Mouse (Mus musculus) activated CD4-positive, CD25-positive, alpha-beta regulatory T cell, adult 9 weeks (primary cell): Measurements from ENCODE around the gene Qrich2. TPM values are rescaled to one million over a fixed set of nuclear protein-coding genes. Genes with fewer than 3 reads are reported as not detected.

ENCODE experiments used
- polyA plus RNA-seq: library from polyadenylated mRNA; unstranded; fragments of 100-300 nt; shearing (Covaris generic); gene quantifications from one replicate; pipeline ENCODE4 v1.2.1, GENCODE M21; 2017

Qrich2 gene
- polyA plus RNA-seq, result not detected

GRCm38 (mm10) chr11:116466141-116466540 is at the start of gene Qrich2:
Gene Qrich2 (minus strand): TSS chr11:116466241.

DNA sequence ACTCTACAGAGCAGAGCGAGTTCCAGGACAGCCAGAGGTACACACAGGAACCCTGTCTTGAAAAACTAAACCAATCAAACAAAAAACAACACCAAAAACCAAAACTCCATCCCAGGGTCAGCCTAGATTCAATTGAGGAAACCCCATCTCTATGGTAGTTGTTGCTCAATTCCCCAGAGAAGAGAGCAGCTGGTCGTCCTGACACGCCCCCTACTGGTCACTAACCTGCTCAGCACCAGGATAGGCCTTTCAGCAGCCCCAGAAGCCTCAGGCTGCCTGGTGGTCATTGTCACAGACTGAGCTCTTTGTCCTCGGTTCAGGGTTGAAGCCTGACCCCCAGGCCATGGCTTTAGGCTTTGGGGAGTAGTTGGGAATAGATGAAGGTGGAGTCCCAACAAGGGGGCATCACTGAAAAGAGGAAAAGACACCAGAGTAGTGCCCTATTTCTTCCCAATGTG is 27.8 kb upstream of the Qrich2 start, which contains the start of gene Prpsap1:
TSS of gene Prpsap1 (minus strand) at position 408 of the 458 bp plus-strand sequence.

DNA sequence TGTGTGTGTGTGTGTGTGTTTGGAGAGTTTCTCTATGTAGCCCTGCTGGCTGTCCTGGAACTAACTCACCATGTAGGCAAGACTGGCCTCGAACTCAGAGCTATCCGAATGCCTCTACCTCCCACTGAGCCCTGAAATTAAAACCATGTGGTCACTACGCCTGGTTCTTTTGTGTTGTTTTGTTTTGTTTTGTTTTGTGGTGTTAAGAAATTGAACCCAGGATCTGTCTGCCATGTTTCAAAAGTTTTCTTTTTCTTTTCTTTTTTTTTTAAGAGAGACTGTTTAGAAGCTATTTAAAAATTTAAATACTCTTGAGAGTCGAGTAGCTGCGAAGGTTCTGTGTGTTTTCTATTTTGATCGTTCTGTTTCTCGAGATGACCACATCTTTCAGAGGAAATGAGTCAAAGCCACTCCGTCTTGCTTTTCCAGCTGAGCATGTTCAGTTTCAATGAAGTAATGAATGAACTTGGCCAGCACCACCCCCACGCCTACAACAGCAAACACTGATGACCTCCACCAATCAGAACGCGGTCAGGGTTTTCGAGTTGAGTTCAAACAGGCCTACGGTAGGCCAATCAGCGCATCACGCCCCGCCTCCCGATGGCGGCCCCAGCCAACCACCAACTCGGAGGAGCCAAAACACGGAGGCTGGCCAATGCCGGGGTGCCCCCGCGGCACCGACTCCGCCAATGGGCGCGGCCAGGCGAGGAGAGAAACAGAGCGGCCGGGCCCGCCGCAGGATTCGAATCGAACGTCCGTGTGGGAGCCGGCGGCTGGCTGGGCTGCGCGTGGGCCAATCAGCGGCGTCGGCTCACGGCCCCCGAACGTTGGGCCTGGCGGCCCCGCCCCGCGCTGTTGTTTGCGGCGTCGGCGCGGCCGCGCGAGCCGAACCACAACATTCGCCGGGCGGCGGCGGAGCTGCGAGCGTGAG is 32.4 kb downstream of the Qrich2 start, which contains the start of gene Ubald2:
TSS of gene Ubald2 (plus strand) at position 739 of the 931 bp plus-strand sequence.

DNA sequence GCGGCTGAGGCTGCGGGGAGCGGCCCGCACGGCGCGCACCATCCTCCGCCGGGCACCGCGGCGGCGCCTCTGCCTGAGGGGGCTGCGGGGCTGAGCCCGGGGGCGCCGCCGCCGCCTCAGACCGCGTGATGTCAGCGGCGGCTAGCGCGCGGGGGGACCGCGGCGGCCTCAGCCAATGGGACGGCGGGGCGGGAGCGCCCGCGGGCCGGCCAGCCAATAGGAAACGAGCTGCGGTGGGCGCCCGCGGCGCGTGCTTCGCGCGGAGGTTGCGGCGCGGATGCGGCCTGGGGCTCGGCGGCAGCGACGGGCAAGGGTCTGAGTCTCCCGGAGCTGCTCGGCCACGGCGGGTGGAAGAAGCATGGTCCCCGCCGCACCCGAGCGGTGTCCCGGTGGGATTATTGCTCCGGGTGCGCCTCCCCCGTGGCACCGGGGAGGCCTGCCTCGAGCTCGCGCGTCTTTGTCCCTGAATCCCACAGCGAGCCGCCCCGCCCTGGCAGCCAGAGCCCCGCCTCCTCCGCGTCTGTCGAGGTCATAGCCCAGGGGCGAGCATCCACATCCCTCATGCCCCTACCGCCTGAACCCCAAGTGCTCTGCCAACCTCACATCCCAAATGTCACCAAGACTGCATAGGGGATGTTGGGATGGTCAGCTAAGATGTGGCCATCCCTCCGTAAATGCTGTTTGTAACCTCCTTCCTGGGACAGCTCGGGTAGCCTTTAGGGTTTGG is 53.0 kb downstream of the Qrich2 start, which contains the start of gene Rnf157:
TSS of gene Rnf157 (minus strand) at position 129 of the 727 bp plus-strand sequence.

Other genes starting within 250 kb of the Qrich2 start
- gene Evpl, start 228.2 kb downstream of the Qrich2 start, polyA plus RNA-seq, result 0.09 TPM
- 81.5 TPM for gene Srp68, start 192.0 kb downstream of the Qrich2 start, polyA plus RNA-seq
- gene Galr2, start 185.3 kb downstream of the Qrich2 start, polyA plus RNA-seq, result not detected
- 89.2 TPM for gene Exoc7, start 159.0 kb downstream of the Qrich2 start, polyA plus RNA-seq
- not detected for gene Foxj1, start 130.8 kb downstream of the Qrich2 start, polyA plus RNA-seq
- gene Rnf157, start 53.2 kb downstream of the Qrich2 start, polyA plus RNA-seq, result 3.2 TPM
- gene Ubald2, start 32.1 kb downstream of the Qrich2 start, polyA plus RNA-seq, result 34.7 TPM
- 35.2 TPM for gene Prpsap1, start 28.0 kb upstream of the Qrich2 start, polyA plus RNA-seq
- gene Sphk1, start 64.7 kb upstream of the Qrich2 start, polyA plus RNA-seq, result not detected
- 1.9 TPM for gene Ube2o, start 115.2 kb upstream of the Qrich2 start, polyA plus RNA-seq
- not detected for gene Aanat, start 120.2 kb upstream of the Qrich2 start, polyA plus RNA-seq
- 14.5 TPM for gene Rhbdf2, start 160.8 kb upstream of the Qrich2 start, polyA plus RNA-seq
- gene Prcd, start 187.3 kb upstream of the Qrich2 start, polyA plus RNA-seq, result not detected
- gene Cygb, start 188.1 kb upstream of the Qrich2 start, polyA plus RNA-seq, result not detected